Mouse (Mus musculus) monocyte, adult 5-6 weeks (primary cell): Measurements from ENCODE around the gene Atxn7l3. TPM values are rescaled to one million over a fixed set of nuclear protein-coding genes. Genes with fewer than 3 reads are reported as not detected.

Experiments used
- ATAC-seq: fragments of 153-309, 156-312 bp; replicated peaks from 2 replicates; pipeline ENCODE4 v1.8.0; 2017; ENCODE audit warnings: mild to moderate bottlenecking; ENCODE audit not compliant: low TSS enrichment, insufficient number of reproducible peaks, severe bottlenecking, poor library complexity, low FRiP score
- total RNA-seq: library from RNA; stranded (forward); fragments of 200-1000, 200-491, 200-594 nt; gene quantifications from 3 replicates; pipeline ENCODE4 v1.2.3, GENCODE M21; 2017

The Atxn7l3 gene
- total RNA-seq, 1 experiment from 2014 or later: 29.9 TPM

GRCm38 (mm10) chr11:102277754-102278153, 18.7 kb downstream of the Atxn7l3 start:
- no peak for ATAC-seq

- ATAC-seq: no peak
Observed at GRCm38 (mm10) chr11:102276411-102276915, 20.0 kb downstream of the Atxn7l3 start.

GRCm38 (mm10) chr11:102268520-102269244, 27.7 kb downstream of the Atxn7l3 start, which contains the start of gene Asb16:
TSS of gene Asb16 (plus strand) at chr11:102268743.
- no peak for ATAC-seq

- ATAC-seq: peak; percentile 51; the same call in 1 of the 2 replicates
Observed at GRCm38 (mm10) chr11:102267480-102267879, 29.0 kb downstream of the Atxn7l3 start.

- no peak for ATAC-seq
Observed at GRCm38 (mm10) chr11:102266631-102267355, 29.6 kb downstream of the Atxn7l3 start.

- ATAC-seq: no peak
Observed at GRCm38 (mm10) chr11:102265816-102266215, 30.6 kb downstream of the Atxn7l3 start.

- ATAC-seq: no peak
Observed at GRCm38 (mm10) chr11:102263211-102263610, 33.2 kb downstream of the Atxn7l3 start.

GRCm38 (mm10) chr11:102258521-102258920, 37.9 kb downstream of the Atxn7l3 start:
- ATAC-seq: no peak

GRCm38 (mm10) chr11:102258095-102258494, 38.3 kb downstream of the Atxn7l3 start:
- ATAC-seq: no peak

- ATAC-seq: no peak
Observed at GRCm38 (mm10) chr11:102257514-102257913, 38.9 kb downstream of the Atxn7l3 start.

GRCm38 (mm10) chr11:102249351-102250090, 46.9 kb downstream of the Atxn7l3 start:
- ATAC-seq: no peak

- ATAC-seq: peak; percentile 92
Observed at GRCm38 (mm10) chr11:102248630-102249230, 47.7 kb downstream of the Atxn7l3 start, which contains the start of gene BC030867. TSS of gene BC030867 (plus strand) at chr11:102248882.

GRCm38 (mm10) chr11:102246871-102247270, 49.6 kb downstream of the Atxn7l3 start:
- no peak for ATAC-seq

- ATAC-seq: no peak
Observed at GRCm38 (mm10) chr11:102246273-102246635, 50.2 kb downstream of the Atxn7l3 start.

GRCm38 (mm10) chr11:102245581-102246272, 50.7 kb downstream of the Atxn7l3 start:
- no peak for ATAC-seq

- ATAC-seq: peak; percentile 85
Observed at GRCm38 (mm10) chr11:102244926-102245449, 51.4 kb downstream of the Atxn7l3 start.

GRCm38 (mm10) chr11:102241874-102242273, 54.6 kb downstream of the Atxn7l3 start:
- ATAC-seq: no peak

- ATAC-seq: no peak
Observed at GRCm38 (mm10) chr11:102241246-102241645, 55.2 kb downstream of the Atxn7l3 start.
